Mouse (Mus musculus): ENCODE results near the gene Ccdc93.

GRCm38 (mm10) chr1:121435981-121436380 lies 5.1 kb downstream of the Ccdc93 start:
- no peak for TF ChIP-seq GATA1 (IDR thresholded peaks at IDR 0.05; ENCODE audit: low read length)
- TF ChIP-seq TAL1 (IDR thresholded peaks at IDR 0.05; ENCODE audit: low read length): no peak
